28 mouse cellular contexts compared by ENCODE assay signal in the genomic region with DNA sequence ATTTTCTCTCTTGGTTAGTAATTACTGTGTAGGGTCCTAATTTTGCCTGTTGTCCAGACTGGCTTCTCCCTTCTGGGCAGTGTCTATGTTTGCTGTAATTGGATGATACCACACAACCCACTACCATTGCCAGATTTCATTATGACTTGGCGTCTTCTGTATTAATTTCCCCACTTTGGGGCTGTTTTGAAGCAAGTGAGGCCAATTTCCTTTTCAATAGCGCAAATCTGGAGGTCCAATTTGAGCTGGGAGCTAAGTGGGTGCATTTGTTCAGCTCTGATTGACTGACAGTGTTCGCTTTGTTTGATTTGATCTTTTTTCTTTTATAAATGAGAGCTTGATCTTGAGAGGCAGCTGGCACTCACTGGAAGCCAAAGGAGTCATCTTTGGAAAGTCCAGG.
A peak's percentile ranks its signal among the peaks of the same experiment; 100 is the strongest.
DNase-seq lines count a peak whose midpoint lies in the region; ATAC-seq and TF ChIP-seq lines count a peak whose summit lies in the region.
"Had no signal": no experiment of that assay in that cellular context is flagged by ENCODE, and none has a peak within 500 bp of the region (broad histone marks: within the 10 kb centered on the region; RNA-seq: fewer than 3 reads in every experiment).

No protein-coding gene starts in this region.

- no peaks in the 10 kb centered on the region for H3K27me3 ChIP-seq in forebrain, embryonic 16.5 days (replicated peaks; ENCODE audit: control insufficient read depth, insufficient read depth, low read length)
- H3K27me3 ChIP-seq in intestine, embryonic 15.5 days (replicated peaks) = no peaks in the 10 kb centered on the region
- H3K27me3 ChIP-seq in hindbrain, embryonic 11.5 days (ENCODE audit: control insufficient read depth, insufficient read depth, low read length) = no peaks in the 10 kb centered on the region
- H3K27me3 ChIP-seq: embryonic facial prominence, embryonic 12.5 days; embryonic facial prominence, embryonic 15.5 days; heart, embryonic 15.5 days; Patski had no signal

- WGBS in forebrain, embryonic 16.5 days = 27% methylated on average over 3 of the region's 3 CpGs
- WGBS in intestine, embryonic 15.5 days = 89% methylated on average over 3 of the region's 3 CpGs
- WGBS in hindbrain, embryonic 11.5 days = 85% methylated on average over 3 of the region's 3 CpGs

- H3K9me3 ChIP-seq in forebrain, embryonic 16.5 days (ENCODE audit: control insufficient read depth, low read length) = no peaks in the 10 kb centered on the region
- no peaks in the 10 kb centered on the region for H3K9me3 ChIP-seq in intestine, embryonic 15.5 days
- no peaks in the 10 kb centered on the region for H3K9me3 ChIP-seq in hindbrain, embryonic 11.5 days (ENCODE audit: control insufficient read depth, low read length)
- H3K9me3 ChIP-seq: embryonic facial prominence, embryonic 12.5 days; embryonic facial prominence, embryonic 15.5 days; heart, embryonic 12.5 days; heart, embryonic 15.5 days; hindbrain, embryonic 10.5 days had no signal

- peak; percentile 9 to 64 for DNase-seq in layer of hippocampus, postnatal 14 days (ENCODE audit: low spot score in 2 of 2)
- DNase-seq in layer of hippocampus, postnatal 36 days = no peak
- DNase-seq in brain, embryonic 14.5 days (ENCODE audit: low read depth) = peak; percentile 90
- no peak for DNase-seq in hindbrain, embryonic 11.5 days (ENCODE audit: low spot score)
- DNase-seq: adrenal gland, postnatal 10 days; adrenal gland, postnatal 36 days; cerebellum, adult 11 months; cerebellum, adult 2 months; cerebellum, adult 9-11 months; cerebellum, postnatal 25 days; gastrocnemius, postnatal 10 days; gastrocnemius, postnatal 36 days; heart, postnatal 10 days; heart, postnatal 36 days; kidney, adult 2 months had no signal

- TF ChIP-seq POLR2A in brain, embryonic 14.5 days (IDR thresholded peaks at IDR 0.05; ENCODE audit: borderline replicate concordance, extremely low read depth, insufficient read depth, insufficient read length, poor library complexity, severe bottlenecking) = no peak

- no peak overlapping the region for H3K27ac ChIP-seq in forebrain, embryonic 16.5 days (ENCODE audit: low read length)
- H3K27ac ChIP-seq in intestine, embryonic 15.5 days = no peak overlapping the region
- H3K27ac ChIP-seq in hindbrain, embryonic 11.5 days (ENCODE audit: low read depth, low read length) = no peak overlapping the region
- H3K27ac ChIP-seq: embryonic facial prominence, embryonic 12.5 days; embryonic facial prominence, embryonic 15.5 days; heart, embryonic 15.5 days; hindbrain, embryonic 10.5 days; hindbrain, embryonic 14.5 days; hindbrain, postnatal 0 days had no signal

- no peak overlapping the region for H3K9ac ChIP-seq in forebrain, embryonic 16.5 days (replicated peaks; ENCODE audit: low read depth, low read length)
- H3K9ac ChIP-seq in intestine, embryonic 15.5 days = no peak overlapping the region
- no peak overlapping the region for H3K9ac ChIP-seq in hindbrain, embryonic 11.5 days (ENCODE audit: low read depth, low read length)
- H3K9ac ChIP-seq: embryonic facial prominence, embryonic 12.5 days; embryonic facial prominence, embryonic 15.5 days; heart, embryonic 12.5 days; heart, embryonic 15.5 days; hindbrain, embryonic 14.5 days had no signal

- no peak overlapping the region for H3K4me2 ChIP-seq in forebrain, embryonic 16.5 days (ENCODE audit: low read length)
- H3K4me2 ChIP-seq in intestine, embryonic 15.5 days (replicated peaks) = no peak overlapping the region
- H3K4me2 ChIP-seq in hindbrain, embryonic 11.5 days (replicated peaks; ENCODE audit: low read depth, low read length) = no peak overlapping the region
- H3K4me2 ChIP-seq: embryonic facial prominence, embryonic 12.5 days; embryonic facial prominence, embryonic 15.5 days; heart, embryonic 12.5 days; heart, embryonic 15.5 days; hindbrain, embryonic 14.5 days had no signal

- peaks cover 5% of the 10 kb centered on the region for H3K4me1 ChIP-seq in forebrain, embryonic 16.5 days (replicated peaks; ENCODE audit: control insufficient read depth, insufficient read depth, low read length)
- no peaks in the 10 kb centered on the region for H3K4me1 ChIP-seq in intestine, embryonic 15.5 days (replicated peaks)
- H3K4me1 ChIP-seq in hindbrain, embryonic 11.5 days (replicated peaks; ENCODE audit: control insufficient read depth, insufficient read depth, low read length) = no peaks in the 10 kb centered on the region
- H3K4me1 ChIP-seq: embryonic facial prominence, embryonic 12.5 days; embryonic facial prominence, embryonic 15.5 days; heart, embryonic 12.5 days; heart, embryonic 15.5 days; hindbrain, embryonic 10.5 days had no signal

- peak; percentile 78 for ATAC-seq in forebrain, embryonic 16.5 days
- no peak for ATAC-seq in intestine, embryonic 15.5 days
- no peak for ATAC-seq in hindbrain, embryonic 11.5 days (ENCODE audit: low FRiP score)
- ATAC-seq: CD4-positive, CD25-positive, alpha-beta regulatory T cell, adult 4 months; hindbrain, postnatal 0 days; inflammation-experienced regulatory T-cells, adult 6 months; intestine, postnatal 0 days; Patski had no signal

- TF ChIP-seq CTCF in brain, embryonic 14.5 days (IDR thresholded peaks at IDR 0.05; ENCODE audit: borderline replicate concordance, extremely low read depth, insufficient read depth, insufficient read length) = no peak

- no peaks in the 10 kb centered on the region for H3K36me3 ChIP-seq in forebrain, embryonic 16.5 days (ENCODE audit: control insufficient read depth, insufficient read depth)
- no peaks in the 10 kb centered on the region for H3K36me3 ChIP-seq in intestine, embryonic 15.5 days
- no peaks in the 10 kb centered on the region for H3K36me3 ChIP-seq in hindbrain, embryonic 11.5 days (ENCODE audit: control insufficient read depth, insufficient read depth, low read length)
- H3K36me3 ChIP-seq: embryonic facial prominence, embryonic 12.5 days; embryonic facial prominence, embryonic 15.5 days; heart, embryonic 12.5 days; heart, embryonic 15.5 days; hindbrain, embryonic 10.5 days had no signal

- H3K4me3 ChIP-seq in forebrain, embryonic 16.5 days (replicated peaks; ENCODE audit: low read length) = no peak overlapping the region
- no peak overlapping the region for H3K4me3 ChIP-seq in intestine, embryonic 15.5 days (replicated peaks)
- H3K4me3 ChIP-seq in hindbrain, embryonic 11.5 days (ENCODE audit: low read depth, low read length) = no peak overlapping the region
- H3K4me3 ChIP-seq: embryonic facial prominence, embryonic 12.5 days; embryonic facial prominence, embryonic 15.5 days; heart, embryonic 12.5 days; heart, embryonic 15.5 days; hindbrain, embryonic 10.5 days had no signal

Comparison
In these comparisons a context has a peak if more than half of its experiments do, and no peak if none do; other contexts are left out.
1. DNase-seq: peak in layer of hippocampus, postnatal 14 days (2 of 2) and brain, embryonic 14.5 days (single experiment); none in layer of hippocampus, postnatal 36 days (0 of 2) and hindbrain, embryonic 11.5 days (single experiment).